ENCODE assay signal across 8 mouse cellular contexts in genomic region chr2:148731614-148732326, GRCm38 (mm10). TPM values are rescaled to one million over a fixed set of nuclear protein-coding genes. Genes with fewer than 3 reads are reported as not detected.
A peak's percentile ranks its signal among the peaks of the same experiment; 100 is the strongest.
DNase-seq lines count a peak whose midpoint lies in the region; ATAC-seq and TF ChIP-seq lines count a peak whose summit lies in the region.

No protein-coding gene starts in this region.

- H3K27ac ChIP-seq in liver, adult 2 months (replicated peaks; ENCODE audit: insufficient read depth, low read depth, low read length): 0 out of 2 replicates have a peak overlapping the region, but pooled peaks have one; percentile 7
- H3K27ac ChIP-seq in forebrain, embryonic 13.5 days: peak overlapping the region; percentile 44; the same call in 1 of the 2 replicates
- H3K27ac ChIP-seq in hindbrain, embryonic 11.5 days (ENCODE audit: low read depth, low read length): 0 out of 2 replicates have a peak overlapping the region, but pooled peaks have one; percentile 12
- no peak overlapping the region for H3K27ac ChIP-seq in midbrain, embryonic 11.5 days (ENCODE audit: low read depth, low read length)

- no peak for TF ChIP-seq POLR2A in liver, adult 2 months (IDR thresholded peaks at IDR 0.05; ENCODE audit: extremely low read depth, insufficient read depth, low read length)
- no peak for TF ChIP-seq POLR2A in brain, embryonic 14.5 days (IDR thresholded peaks at IDR 0.05; ENCODE audit: borderline replicate concordance, extremely low read depth, insufficient read depth, insufficient read length, poor library complexity, severe bottlenecking)

- peak overlapping the region; percentile 78 for H3K4me2 ChIP-seq in forebrain, embryonic 13.5 days
- peak overlapping the region; percentile 93 for H3K4me2 ChIP-seq in hindbrain, embryonic 11.5 days (replicated peaks; ENCODE audit: low read depth, low read length)
- H3K4me2 ChIP-seq in midbrain, embryonic 11.5 days: peak overlapping the region; percentile 94

- no peaks in the 10 kb centered on the region for H3K36me3 ChIP-seq in liver, adult 2 months (ENCODE audit: control insufficient read depth, insufficient read depth, low read length)
- H3K36me3 ChIP-seq in forebrain, embryonic 13.5 days (ENCODE audit: poor library complexity, severe bottlenecking): no peaks in the 10 kb centered on the region
- H3K36me3 ChIP-seq in hindbrain, embryonic 11.5 days (ENCODE audit: control insufficient read depth, insufficient read depth, low read length): no peaks in the 10 kb centered on the region
- H3K36me3 ChIP-seq in midbrain, embryonic 11.5 days (ENCODE audit: control insufficient read depth, insufficient read depth, low read length): no peaks in the 10 kb centered on the region

- no peaks in the 10 kb centered on the region for H3K27me3 ChIP-seq in liver, adult 2 months (ENCODE audit: control insufficient read depth, insufficient read depth, low read length)
- H3K27me3 ChIP-seq in forebrain, embryonic 13.5 days: no peaks in the 10 kb centered on the region
- H3K27me3 ChIP-seq in hindbrain, embryonic 11.5 days (ENCODE audit: control insufficient read depth, insufficient read depth, low read length): no peaks in the 10 kb centered on the region
- no peaks in the 10 kb centered on the region for H3K27me3 ChIP-seq in midbrain, embryonic 11.5 days (ENCODE audit: control insufficient read depth, insufficient read depth, low read length)

- peak overlapping the region; percentile 77 for H3K9ac ChIP-seq in liver, adult 2 months (ENCODE audit: low read depth, low read length)
- peak overlapping the region; percentile 91 for H3K9ac ChIP-seq in forebrain, embryonic 13.5 days
- peak overlapping the region; percentile 82 for H3K9ac ChIP-seq in hindbrain, embryonic 11.5 days (ENCODE audit: low read depth, low read length)
- peak overlapping the region; percentile 83 for H3K9ac ChIP-seq in midbrain, embryonic 11.5 days (ENCODE audit: low read length)

- WGBS in liver, adult 2 months: under 1% methylated on average over 35 of the region's 35 CpGs
- under 1% methylated on average over 35 of the region's 35 CpGs for WGBS in forebrain, embryonic 13.5 days
- WGBS in hindbrain, embryonic 11.5 days: 2% methylated on average over 35 of the region's 35 CpGs
- WGBS in midbrain, embryonic 11.5 days: under 1% methylated on average over 35 of the region's 35 CpGs

- peaks cover 8% of the 10 kb centered on the region; the same call in 1 of the 2 replicates for H3K9me3 ChIP-seq in forebrain, embryonic 13.5 days (replicated peaks)
- H3K9me3 ChIP-seq in hindbrain, embryonic 11.5 days (ENCODE audit: control insufficient read depth, low read length): peaks cover 5% of the 10 kb centered on the region; the same call in 1 of the 2 replicates
- H3K9me3 ChIP-seq in midbrain, embryonic 11.5 days (ENCODE audit: control insufficient read depth, low read length): peaks cover 5% of the 10 kb centered on the region; the same call in 1 of the 2 replicates

- peaks cover 2% of the 10 kb centered on the region; the same call in 1 of the 2 replicates for H3K4me1 ChIP-seq in liver, adult 2 months (ENCODE audit: control insufficient read depth, insufficient read depth, low read length)
- peaks cover 13% of the 10 kb centered on the region for H3K4me1 ChIP-seq in forebrain, embryonic 13.5 days
- H3K4me1 ChIP-seq in hindbrain, embryonic 11.5 days (replicated peaks; ENCODE audit: control insufficient read depth, insufficient read depth, low read length): no peaks in the 10 kb centered on the region
- H3K4me1 ChIP-seq in midbrain, embryonic 11.5 days (ENCODE audit: control insufficient read depth, insufficient read depth, low read length): peaks cover 4% of the 10 kb centered on the region; the same call in 1 of the 2 replicates

- peak; percentile 16 for DNase-seq in liver, adult 2 months (ENCODE audit: extremely low read depth, low read depth, low spot score)
- DNase-seq in liver: no peak
- peak; percentile 44 for DNase-seq in brain, embryonic 14.5 days (ENCODE audit: low read depth)
- DNase-seq in hindbrain, embryonic 11.5 days (ENCODE audit: low spot score): peak; percentile 42
- DNase-seq in left cerebral cortex, postnatal 36 days (ENCODE audit: low spot score in 2 of 2): peak; percentile 28 to 32
- peak; percentile 93 for DNase-seq in midbrain, embryonic 11.5 days (ENCODE audit: low spot score, missing footprints)
- DNase-seq in testis, postnatal 10 days (ENCODE audit: low spot score): peak; percentile 41

- intact Hi-C loops in left cerebral cortex, postnatal 36 days (cut with DNase I): loop anchor here (2.0 kb wide), 1 partner anchor 51 kb away; the partner anchor contains the start of gene Gzf1

- peak; percentile 73; the same call in 1 of the 2 replicates for ATAC-seq in forebrain, embryonic 13.5 days
- ATAC-seq in hindbrain, embryonic 11.5 days (ENCODE audit: low FRiP score): peak; percentile 86
- ATAC-seq in midbrain, embryonic 11.5 days (ENCODE audit: low FRiP score): peak; percentile 81; the same call in 1 of the 2 replicates

- TF ChIP-seq CTCF in liver, adult 2 months (IDR thresholded peaks at IDR 0.05; ENCODE audit: low read depth, low read length): no peak
- no peak for TF ChIP-seq CTCF in brain, embryonic 14.5 days (IDR thresholded peaks at IDR 0.05; ENCODE audit: borderline replicate concordance, extremely low read depth, insufficient read depth, insufficient read length)

- H3K79me2 ChIP-seq in liver, adult 2 months (ENCODE audit: control insufficient read depth, insufficient read depth, low read length): peaks cover 9% of the 10 kb centered on the region; the same call in 1 of the 2 replicates

- peak overlapping the region; percentile 92 for H3K4me3 ChIP-seq in liver, adult 2 months (ENCODE audit: insufficient read depth, low read depth, low read length)
- peak overlapping the region; percentile 80 for H3K4me3 ChIP-seq in forebrain, embryonic 13.5 days
- H3K4me3 ChIP-seq in hindbrain, embryonic 11.5 days (ENCODE audit: low read depth, low read length): peak overlapping the region; percentile 74
- H3K4me3 ChIP-seq in midbrain, embryonic 11.5 days (ENCODE audit: low read depth, low read length): peak overlapping the region; percentile 66

RNA-seq across cellular contexts. Expression of gene Napb, which starts 0.5 kb away (rescaled TPM):
- 1.7 TPM in 2 replicates for total RNA-seq in liver, adult 2 months (2014; rRNA removed)
- polyA plus RNA-seq in liver, adult 2 months (2012; rRNA removed): 0.54 and 0.57 TPM in 2 replicates
- 32.7 and 47.7 TPM in 2 replicates for polyA plus RNA-seq in brain, embryonic 14.5 days (2012; rRNA removed)
- 20.3 and 23.6 TPM in 2 replicates for polyA plus RNA-seq in forebrain, embryonic 13.5 days (2015; fragmentation: Nextera tagmentation; extraction: Ambion mirVana)
- 24.1 and 25.8 TPM in 2 replicates for polyA plus RNA-seq in hindbrain, embryonic 11.5 days (2014; fragmentation: Nextera tagmentation; extraction: Ambion mirVana)
- total RNA-seq in left cerebral cortex, postnatal 36 days (2021): 100 to 1,000 TPM; 342 to 359 TPM
- 17.1 and 23.6 TPM in 2 replicates for polyA plus RNA-seq in midbrain, embryonic 11.5 days (2014; fragmentation: Nextera tagmentation; extraction: Ambion mirVana)

RNA-seq across cellular contexts. Expression of gene Cstl1, which starts 18.4 kb away (rescaled TPM):
- not detected in 2 replicates for total RNA-seq in liver, adult 2 months (2014; rRNA removed)
- not detected in 2 replicates for polyA plus RNA-seq in liver, adult 2 months (2012; rRNA removed)
- not detected in 2 replicates for polyA plus RNA-seq in brain, embryonic 14.5 days (2012; rRNA removed)
- not detected in 2 replicates for polyA plus RNA-seq in forebrain, embryonic 13.5 days (2015; fragmentation: Nextera tagmentation; extraction: Ambion mirVana)
- polyA plus RNA-seq in hindbrain, embryonic 11.5 days (2014; fragmentation: Nextera tagmentation; extraction: Ambion mirVana): 0.32 TPM in 1 of 2 replicates, not detected in the other
- total RNA-seq in left cerebral cortex, postnatal 36 days (2021): 1 to 10 TPM; 1.5 TPM
- not detected in 2 replicates for polyA plus RNA-seq in midbrain, embryonic 11.5 days (2014; fragmentation: Nextera tagmentation; extraction: Ambion mirVana)

RNA-seq across cellular contexts. Expression of gene Cst11, which starts 39.5 kb away (rescaled TPM):
- not detected in 2 replicates for total RNA-seq in liver, adult 2 months (2014; rRNA removed)
- not detected in 2 replicates for polyA plus RNA-seq in liver, adult 2 months (2012; rRNA removed)
- polyA plus RNA-seq in brain, embryonic 14.5 days (2012; rRNA removed): 0.16 TPM in 1 of 2 replicates, not detected in the other
- not detected in 2 replicates for polyA plus RNA-seq in forebrain, embryonic 13.5 days (2015; fragmentation: Nextera tagmentation; extraction: Ambion mirVana)
- not detected in 2 replicates for polyA plus RNA-seq in hindbrain, embryonic 11.5 days (2014; fragmentation: Nextera tagmentation; extraction: Ambion mirVana)
- total RNA-seq in left cerebral cortex, postnatal 36 days (2021): not detected
- not detected in 2 replicates for polyA plus RNA-seq in midbrain, embryonic 11.5 days (2014; fragmentation: Nextera tagmentation; extraction: Ambion mirVana)

RNA-seq across cellular contexts. Expression of gene 8030411F24Rik, which starts 50.0 kb away (rescaled TPM):
- not detected in 2 replicates for total RNA-seq in liver, adult 2 months (2014; rRNA removed)
- not detected in 2 replicates for polyA plus RNA-seq in liver, adult 2 months (2012; rRNA removed)
- polyA plus RNA-seq in brain, embryonic 14.5 days (2012; rRNA removed): not detected in 2 replicates
- polyA plus RNA-seq in forebrain, embryonic 13.5 days (2015; fragmentation: Nextera tagmentation; extraction: Ambion mirVana): not detected in 2 replicates
- not detected in 2 replicates for polyA plus RNA-seq in hindbrain, embryonic 11.5 days (2014; fragmentation: Nextera tagmentation; extraction: Ambion mirVana)
- not detected for total RNA-seq in left cerebral cortex, postnatal 36 days (2021)
- polyA plus RNA-seq in midbrain, embryonic 11.5 days (2014; fragmentation: Nextera tagmentation; extraction: Ambion mirVana): not detected in 2 replicates

RNA-seq across cellular contexts. Expression of gene Gzf1, which starts 50.9 kb away (rescaled TPM):
- total RNA-seq in liver, adult 2 months (2014; rRNA removed): 49.8 and 52.2 TPM in 2 replicates
- polyA plus RNA-seq in liver, adult 2 months (2012; rRNA removed): 13.7 and 13.9 TPM in 2 replicates
- polyA plus RNA-seq in brain, embryonic 14.5 days (2012; rRNA removed): 12.9 and 15.0 TPM in 2 replicates
- polyA plus RNA-seq in forebrain, embryonic 13.5 days (2015; fragmentation: Nextera tagmentation; extraction: Ambion mirVana): 19.9 and 20.6 TPM in 2 replicates
- polyA plus RNA-seq in hindbrain, embryonic 11.5 days (2014; fragmentation: Nextera tagmentation; extraction: Ambion mirVana): 21.0 and 24.8 TPM in 2 replicates
- 10 to 100 TPM; 27.6 to 28.1 TPM for total RNA-seq in left cerebral cortex, postnatal 36 days (2021)
- 27.5 and 29.1 TPM in 2 replicates for polyA plus RNA-seq in midbrain, embryonic 11.5 days (2014; fragmentation: Nextera tagmentation; extraction: Ambion mirVana)

Comparison
In these comparisons a context has a peak if more than half of its experiments do, and no peak if none do; other contexts are left out.
1. RNA of gene Napb, which starts 0.5 kb away (polyA plus RNA-seq): 32.7 to 47.7 TPM in brain, embryonic 14.5 days, 24.1 to 25.8 TPM in hindbrain, embryonic 11.5 days, 20.3 to 23.6 TPM in forebrain, embryonic 13.5 days and 17.1 to 23.6 TPM in midbrain, embryonic 11.5 days; 0.54 to 0.57 TPM in liver, adult 2 months; every median in the first group is over 10 times any median in the second.
2. Peak in every context shown above with its lines, with median percentiles within 50 percentile points of each other: H3K4me3 ChIP-seq, H3K9ac ChIP-seq, ATAC-seq and H3K4me2 ChIP-seq.